Mouse (Mus musculus) fat pad, adult 2 months (tissue): Measurements from ENCODE around the gene Muc2.
A peak's percentile ranks its signal among the peaks of the same experiment; 100 is the strongest.
"Not testable (repeated sequence)": the region's sequence is repeated elsewhere in the genome, so short reads cannot be mapped to it uniquely, and the experiment has no call there.

Source experiments
- DNase-seq: peaks from one replicate; pipeline ENCODE4 v3.0.0-alpha.2; 2011; ENCODE audit warnings: low read depth, low spot score; ENCODE audit errors: extremely low read depth

The Muc2 gene

GRCm38 (mm10) chr7:141690040-141690439 is at the start of gene Muc2:
TSS of gene Muc2 (plus strand) at chr7:141690340.
- DNase-seq, result no peak

GRCm38 (mm10) chr7:141642375-141642774 is 47.8 kb upstream of the Muc2 start:
- no peak for DNase-seq

- DNase-seq, result no peak
These were observed 47.0 kb upstream of the Muc2 start for GRCm38 (mm10) chr7:141643160-141643559.

GRCm38 (mm10) chr7:141647083-141647482 is 43.1 kb upstream of the Muc2 start:
- DNase-seq, result no peak

- no peak for DNase-seq
These were observed 42.3 kb upstream of the Muc2 start for GRCm38 (mm10) chr7:141647815-141648214.

- DNase-seq, result no peak
These were observed 37.9 kb upstream of the Muc2 start for GRCm38 (mm10) chr7:141652191-141652590.

GRCm38 (mm10) chr7:141660346-141660745 is 29.8 kb upstream of the Muc2 start:
- DNase-seq, result no peak

- no peak for DNase-seq
These were observed 28.7 kb upstream of the Muc2 start for GRCm38 (mm10) chr7:141661481-141661880.

- DNase-seq, result no peak
These were observed 27.9 kb upstream of the Muc2 start for GRCm38 (mm10) chr7:141662223-141662622.

- no peak for DNase-seq
These were observed 23.9 kb upstream of the Muc2 start for GRCm38 (mm10) chr7:141666190-141666589.

GRCm38 (mm10) chr7:141669097-141669496 is 21.0 kb upstream of the Muc2 start:
- DNase-seq, result not testable (repeated sequence)

GRCm38 (mm10) chr7:141670999-141671398 is 19.1 kb upstream of the Muc2 start:
- peak; percentile 39 for DNase-seq

- no peak for DNase-seq
These were observed 18.4 kb upstream of the Muc2 start for GRCm38 (mm10) chr7:141671626-141672291.

- no peak for DNase-seq
These were observed 11.2 kb upstream of the Muc2 start for GRCm38 (mm10) chr7:141678922-141679321.

GRCm38 (mm10) chr7:141687330-141687729 is 2.8 kb upstream of the Muc2 start:
- DNase-seq, result no peak

- DNase-seq, result no peak
These were observed 3.6 kb downstream of the Muc2 start for GRCm38 (mm10) chr7:141693591-141694273.

GRCm38 (mm10) chr7:141694274-141694639 is 4.1 kb downstream of the Muc2 start:
- no peak for DNase-seq

- no peak for DNase-seq
These were observed 6.4 kb downstream of the Muc2 start for GRCm38 (mm10) chr7:141696538-141696937.

GRCm38 (mm10) chr7:141699556-141700220 is 9.5 kb downstream of the Muc2 start:
- no peak for DNase-seq

GRCm38 (mm10) chr7:141747451-141748100 is 57.4 kb downstream of the Muc2 start:
- no peak for DNase-seq

GRCm38 (mm10) chr7:141752513-141752912 is 62.4 kb downstream of the Muc2 start:
- no peak for DNase-seq

GRCm38 (mm10) chr7:141755831-141756230 is 65.7 kb downstream of the Muc2 start:
- no peak for DNase-seq
